Mouse (Mus musculus) cerebellum, adult 18-20 months (tissue): ENCODE results near the gene Dennd5b.
"Not testable (repeated sequence)": the region's sequence is repeated elsewhere in the genome, so short reads cannot be mapped to it uniquely, and the experiment has no call there.

Experiments
- DNase-seq, 2 experiments: peaks; one replicate each; pipeline ENCODE4 v3.0.0; 2021

The Dennd5b gene

DNA sequence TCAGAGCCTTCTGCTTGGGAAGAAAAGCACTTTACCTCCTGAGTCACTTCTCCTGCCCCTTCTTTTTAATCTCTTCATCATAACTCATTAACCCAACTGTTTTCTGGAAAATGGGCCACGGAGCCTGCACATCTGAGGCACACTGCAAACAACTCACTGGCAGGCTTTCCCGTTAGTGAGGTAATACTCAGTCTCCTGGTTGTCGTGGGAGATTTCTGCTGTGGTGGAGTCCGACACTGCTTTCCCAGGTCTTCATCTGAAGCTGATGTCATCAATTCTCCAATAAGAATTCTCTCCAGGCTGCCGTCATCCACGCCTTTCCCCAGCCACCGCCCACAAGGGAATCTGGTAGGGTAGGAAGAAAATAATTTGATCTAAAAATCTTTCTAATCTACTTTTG is 96.5 kb downstream of the Dennd5b start:
- DNase-seq: no peak

DNA sequence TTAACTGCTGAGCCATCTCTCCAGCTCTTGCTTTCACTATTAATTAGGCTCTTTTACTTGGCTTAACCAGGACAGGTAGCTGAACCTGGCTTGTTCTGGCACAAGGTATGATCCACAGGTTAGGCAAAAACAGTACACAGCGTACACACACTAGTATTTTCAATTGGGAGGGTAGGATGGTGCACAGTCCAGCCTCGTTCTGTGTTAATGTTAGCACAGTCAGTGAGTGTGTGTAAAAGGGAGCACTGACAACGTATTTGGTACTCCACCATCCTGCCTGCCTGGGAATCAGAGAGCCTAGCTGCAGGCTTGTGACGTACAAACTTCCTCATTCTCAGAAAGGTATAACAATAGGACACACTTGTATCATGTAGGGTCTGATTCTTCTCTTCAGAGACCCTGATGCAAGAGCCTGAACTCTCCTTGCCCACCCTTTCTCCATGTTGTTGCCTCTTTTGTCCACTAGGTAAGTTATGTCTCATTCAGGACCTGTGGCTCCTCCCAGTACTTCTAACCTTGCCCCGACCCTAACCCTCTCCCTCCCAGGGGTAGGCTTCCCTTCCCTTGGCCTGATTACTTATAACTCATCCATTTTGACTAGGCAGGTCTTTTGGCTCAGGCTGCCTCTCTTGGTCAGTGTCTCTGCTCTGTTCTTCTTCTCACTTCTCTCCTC is 107.0 kb downstream of the Dennd5b start:
- DNase-seq: no peak

DNA sequence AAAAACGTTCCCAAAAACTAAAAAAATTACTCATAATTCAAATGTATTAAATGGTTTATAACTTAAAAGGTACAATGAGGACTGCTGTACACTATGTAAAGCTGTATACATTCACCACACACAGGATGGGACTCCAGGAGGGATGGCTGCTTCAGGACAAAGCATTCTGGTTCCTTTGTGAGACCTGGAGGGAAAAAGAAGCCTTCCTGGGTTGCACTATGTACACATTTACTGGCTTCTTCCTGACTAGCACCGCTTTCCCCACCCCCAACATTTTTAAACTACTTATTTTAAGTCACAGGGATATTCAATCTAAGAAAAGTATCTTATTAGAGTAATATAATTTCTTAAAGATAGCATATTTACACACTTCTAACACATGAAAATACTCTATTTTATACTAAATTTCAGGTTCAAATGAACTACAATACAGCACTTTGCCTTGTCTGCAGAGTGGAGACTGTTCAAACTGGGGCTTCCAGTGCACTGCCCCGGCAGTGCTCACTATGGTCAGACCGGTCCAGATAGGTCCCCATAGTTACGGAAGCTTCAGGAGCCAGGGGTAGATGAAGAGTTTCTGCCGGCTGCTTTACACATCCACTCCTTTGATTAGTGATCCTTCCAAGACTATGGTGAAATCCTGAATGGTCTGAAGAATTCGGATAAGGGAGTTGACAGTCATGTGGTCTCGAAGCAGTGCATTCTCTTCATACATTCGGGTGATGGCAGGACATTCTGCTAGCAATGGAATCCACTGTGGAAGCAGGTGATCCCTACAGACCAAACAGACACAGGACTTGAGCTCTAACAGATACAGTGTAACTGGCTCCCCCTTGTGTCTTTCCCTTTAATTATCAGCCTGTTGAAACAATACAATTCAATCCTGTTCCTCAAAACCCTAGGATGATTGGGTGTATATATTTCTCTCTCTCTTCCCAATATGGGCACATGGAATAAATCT is 108.1 kb downstream of the Dennd5b start:
- peak in 1 of 2 experiments; percentile 10 for DNase-seq

DNA sequence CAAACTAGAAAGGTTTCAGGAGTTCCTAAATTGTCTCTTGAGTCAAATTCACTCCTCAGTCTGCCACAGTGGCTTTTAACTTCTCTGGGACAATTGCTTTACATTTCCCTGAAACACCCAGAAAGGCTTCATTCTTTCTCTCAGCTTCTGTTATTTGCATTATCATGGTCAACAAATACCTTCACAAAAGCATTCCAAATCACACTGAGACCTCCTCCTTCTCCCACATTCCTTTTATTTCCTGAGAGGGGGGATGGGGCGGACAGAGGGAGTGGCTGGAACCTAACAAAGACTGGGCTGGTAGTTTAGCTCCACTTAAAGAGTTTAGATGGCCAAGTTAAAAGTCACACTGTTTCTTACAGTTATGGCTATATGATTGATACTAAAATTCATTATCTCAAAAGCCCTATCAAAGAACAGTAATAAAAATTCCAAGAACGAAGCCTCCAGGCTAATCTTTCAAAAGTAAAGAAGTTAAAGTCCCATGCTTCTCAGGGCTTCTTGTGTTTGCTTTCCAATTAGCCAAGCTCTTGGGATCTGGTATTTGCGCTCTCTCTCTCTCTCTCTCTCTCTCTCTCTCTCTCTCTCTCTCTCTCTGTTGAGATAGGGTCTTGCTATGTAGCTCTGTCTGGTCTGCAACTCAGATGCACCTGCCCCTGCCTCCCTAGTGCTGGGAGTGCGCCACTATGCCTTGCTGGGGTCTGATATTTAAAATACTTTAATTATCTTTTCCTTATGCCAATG is 108.9 kb downstream of the Dennd5b start:
- no peak for DNase-seq

DNA sequence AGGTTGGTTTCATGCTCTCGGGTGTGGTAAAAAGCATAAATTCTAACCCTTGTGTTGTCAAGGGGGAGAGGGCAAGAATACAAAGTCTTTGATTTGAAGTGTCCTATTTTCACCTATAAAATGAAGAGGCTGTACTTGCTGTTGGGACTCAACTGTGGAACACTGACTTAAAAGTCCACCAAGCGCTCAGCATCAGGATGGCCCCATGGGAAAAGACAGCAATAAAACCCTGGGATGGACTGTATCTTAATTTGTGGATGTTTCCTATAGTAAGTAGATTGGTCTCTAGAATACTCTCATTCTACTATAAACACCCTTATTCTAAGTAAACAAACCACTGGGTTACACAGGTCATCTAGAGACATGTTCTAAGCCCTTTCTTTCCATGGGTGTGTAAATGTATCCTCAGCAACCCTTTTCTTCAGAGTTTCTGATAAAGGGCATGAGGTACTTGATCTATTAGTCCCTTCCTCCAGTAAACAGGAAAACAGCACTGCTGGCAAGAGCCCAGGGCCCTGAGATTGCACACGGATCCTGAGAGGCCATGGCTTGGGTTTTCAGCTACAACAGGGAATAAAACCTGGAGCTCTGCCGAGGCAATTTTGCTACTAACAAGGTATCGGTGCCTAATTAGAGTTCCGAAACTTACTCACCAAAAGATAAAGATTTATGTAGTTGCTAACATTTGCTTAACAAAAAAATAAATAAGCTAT is 109.7 kb downstream of the Dennd5b start:
- DNase-seq: no peak

DNA sequence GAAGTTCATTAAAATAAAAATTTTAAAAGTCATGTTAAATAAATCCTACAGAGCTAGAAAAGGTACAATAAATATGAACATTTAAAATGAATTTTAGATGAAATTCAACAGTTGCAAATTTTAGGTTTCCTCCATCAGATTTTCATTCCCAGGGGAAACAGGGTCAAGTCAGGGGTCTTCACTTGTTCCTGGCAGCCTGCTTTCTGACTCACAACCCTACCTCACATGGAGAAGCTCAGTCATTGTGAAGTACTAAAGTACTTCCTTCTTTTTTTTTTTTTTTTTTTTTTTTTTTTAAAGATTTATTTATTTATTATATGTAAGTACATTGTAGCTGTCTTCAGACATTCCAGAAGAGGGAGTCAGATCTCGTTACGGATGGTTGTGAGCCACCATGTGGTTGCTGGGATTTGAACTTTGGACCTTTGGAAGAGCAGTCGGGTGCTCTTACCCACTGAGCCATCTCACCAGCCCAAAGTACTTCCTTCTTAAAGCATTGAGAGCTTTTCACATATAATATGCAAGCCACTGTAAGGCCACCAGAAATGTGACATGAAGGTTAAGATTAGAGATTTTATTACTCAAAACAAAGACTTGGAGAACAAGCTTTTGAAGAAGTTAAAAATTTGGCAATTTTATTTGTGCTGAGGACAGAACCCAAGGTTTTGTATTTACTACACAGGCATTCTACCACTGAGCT is 111.5 kb downstream of the Dennd5b start:
- not testable (repeated sequence) for DNase-seq

DNA sequence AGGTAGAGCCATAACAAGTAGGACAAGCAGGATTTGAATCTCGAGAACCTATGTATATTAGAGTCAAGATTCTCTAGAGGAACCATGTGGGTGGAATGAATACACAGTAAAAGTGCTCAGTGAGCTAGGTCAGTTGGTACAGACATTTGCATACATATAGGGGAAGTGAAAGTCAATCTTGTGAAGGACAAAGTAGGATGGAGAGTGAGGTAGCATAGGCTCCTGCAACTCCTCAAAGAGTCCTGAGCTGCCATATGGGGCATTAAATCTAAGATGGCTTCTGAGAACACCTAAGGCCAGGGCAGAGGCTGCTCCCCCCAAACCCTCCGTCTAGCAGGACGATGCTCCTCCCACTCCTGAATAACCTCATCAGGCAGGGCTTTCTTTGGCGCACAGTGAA is 115.5 kb downstream of the Dennd5b start:
- DNase-seq: no peak

DNA sequence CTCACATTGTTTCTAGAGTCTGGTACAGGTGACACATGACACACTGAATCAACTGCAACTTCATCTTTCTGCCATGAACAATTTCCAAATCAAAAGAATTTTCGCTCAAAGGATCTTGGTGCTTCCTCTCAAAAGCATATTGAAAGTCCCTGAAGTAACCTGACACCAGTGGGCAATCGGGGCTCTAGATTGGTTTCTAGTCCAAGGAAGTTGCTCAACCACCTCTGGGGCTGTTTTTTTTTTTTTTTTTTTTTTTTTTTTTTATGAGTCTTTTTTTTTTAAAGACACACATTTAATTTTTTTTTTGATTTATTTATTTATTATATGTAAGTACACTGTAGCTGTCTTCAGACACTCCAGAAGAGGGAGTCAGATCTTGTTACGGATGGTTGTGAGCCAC is 121.0 kb downstream of the Dennd5b start:
- DNase-seq: no peak

DNA sequence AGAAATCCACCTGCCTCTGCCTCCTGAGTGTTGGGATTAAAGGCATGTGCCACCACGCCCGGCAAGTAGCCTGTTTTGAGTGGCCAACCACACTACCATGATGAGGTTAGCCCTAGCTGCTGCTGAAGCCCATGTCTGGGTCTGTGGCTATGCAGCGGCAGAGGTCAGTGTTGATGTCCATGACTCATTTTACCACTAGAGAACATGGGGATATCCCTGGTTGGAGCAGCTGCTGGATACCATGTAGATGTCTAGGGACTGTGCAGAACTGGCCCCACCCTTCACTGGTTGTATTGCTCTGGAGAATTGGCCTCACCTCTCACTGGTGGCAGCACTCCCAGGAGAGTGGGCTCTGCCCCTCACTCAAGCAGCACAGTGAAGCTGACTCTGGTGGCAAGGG is 126.4 kb downstream of the Dennd5b start:
- DNase-seq: no peak

DNA sequence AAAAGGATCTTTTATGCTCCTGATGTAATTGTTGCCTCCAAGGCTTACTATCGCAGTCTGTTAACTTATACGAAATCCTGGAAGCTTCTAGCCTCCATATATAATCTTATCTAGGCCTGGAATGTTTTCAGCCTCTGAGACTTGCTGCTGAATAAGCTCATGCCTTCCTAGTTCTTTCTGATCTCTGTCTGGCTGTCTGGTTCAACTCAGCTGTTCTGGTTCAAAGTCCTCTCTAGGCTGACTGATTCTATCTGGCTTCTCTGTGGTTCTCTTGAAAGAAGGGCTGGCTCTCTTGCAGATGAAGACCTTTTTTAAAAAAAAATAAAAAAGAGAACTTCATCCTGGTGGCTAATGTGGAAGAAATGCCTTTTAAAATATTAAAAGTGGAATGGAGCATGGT is 128.6 kb downstream of the Dennd5b start:
- DNase-seq: no peak

DNA sequence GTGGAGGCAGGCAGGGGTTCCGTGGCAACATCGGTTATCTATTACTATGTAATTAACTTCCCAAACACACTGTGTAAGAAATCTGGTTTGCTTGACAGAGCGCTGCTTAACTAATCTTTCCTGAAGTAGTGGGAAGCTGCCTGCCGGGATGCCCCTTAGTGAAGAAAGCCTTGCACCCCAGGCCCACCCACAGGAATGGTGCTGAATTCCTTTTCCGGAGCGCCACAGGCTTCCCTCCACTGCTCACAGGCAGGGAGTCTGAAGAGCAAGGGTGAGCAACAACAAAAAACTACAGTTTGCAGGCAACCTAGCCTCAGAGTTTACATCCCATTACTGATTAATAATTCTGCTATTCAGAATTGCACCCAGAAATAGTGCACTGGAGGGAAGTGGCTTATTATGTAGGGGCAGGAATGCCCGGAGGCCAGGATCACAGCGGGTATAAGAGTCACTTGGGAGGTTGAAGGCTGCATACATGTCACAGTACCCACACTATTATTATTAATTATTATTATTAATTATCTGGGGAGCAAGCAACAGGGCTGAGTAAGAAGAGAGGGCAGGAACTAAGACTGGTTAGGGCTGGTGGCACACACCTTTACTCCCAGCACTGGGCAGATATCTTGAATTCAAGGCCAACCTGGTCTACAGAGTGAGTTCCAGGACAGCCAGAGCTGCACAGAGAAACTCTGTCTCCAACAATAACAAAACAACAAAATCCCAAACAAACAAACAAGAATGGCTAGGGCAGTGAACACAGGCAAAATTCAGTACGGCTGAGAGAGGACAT is 129.2 kb downstream of the Dennd5b start:
- DNase-seq: no peak

DNA sequence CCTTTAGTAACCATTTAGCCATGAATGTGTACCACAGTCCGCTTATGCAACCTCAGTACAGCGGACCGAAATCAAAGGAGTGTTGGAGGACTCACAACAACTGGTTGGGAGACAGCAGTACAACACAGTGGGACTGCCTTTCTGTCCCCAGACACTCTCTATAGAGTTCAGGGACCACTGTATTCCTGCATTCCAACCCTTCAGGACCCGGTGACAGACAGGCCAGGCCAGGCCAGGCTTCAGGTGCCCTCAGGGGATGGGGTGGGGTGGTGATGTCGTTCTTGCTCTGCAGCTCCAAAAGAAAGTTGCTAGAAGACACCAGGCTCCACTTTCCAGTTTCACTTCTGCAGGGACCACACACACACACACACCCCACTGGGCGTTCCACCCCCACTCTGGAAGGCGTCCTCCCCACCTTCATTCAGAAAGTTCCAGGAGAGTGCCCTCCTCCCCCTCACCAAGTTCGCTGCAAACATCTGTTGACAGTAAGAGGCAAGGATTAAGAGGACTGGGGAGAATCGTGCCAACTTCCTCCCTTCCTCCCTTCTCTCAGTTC is 130.0 kb downstream of the Dennd5b start:
- no peak for DNase-seq

DNA sequence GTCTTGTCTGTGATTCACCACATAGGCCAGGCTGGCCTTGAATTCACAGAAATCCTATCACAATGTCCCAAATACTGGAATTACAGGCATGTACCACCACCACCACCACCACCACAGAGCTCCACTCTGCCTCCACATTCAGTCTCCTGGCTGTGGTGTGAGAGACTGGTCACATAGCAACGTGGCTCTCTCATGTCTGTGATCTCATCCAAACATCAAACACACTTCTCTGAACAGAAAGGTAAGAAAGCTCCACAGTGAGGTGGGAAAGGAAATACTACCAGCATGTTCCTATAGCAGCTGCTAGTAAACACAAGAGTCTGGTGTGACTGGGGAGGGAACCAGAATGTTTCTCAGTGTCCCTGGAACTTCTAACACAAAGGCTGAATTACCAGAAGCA is 140.2 kb downstream of the Dennd5b start:
- DNase-seq: no peak

DNA sequence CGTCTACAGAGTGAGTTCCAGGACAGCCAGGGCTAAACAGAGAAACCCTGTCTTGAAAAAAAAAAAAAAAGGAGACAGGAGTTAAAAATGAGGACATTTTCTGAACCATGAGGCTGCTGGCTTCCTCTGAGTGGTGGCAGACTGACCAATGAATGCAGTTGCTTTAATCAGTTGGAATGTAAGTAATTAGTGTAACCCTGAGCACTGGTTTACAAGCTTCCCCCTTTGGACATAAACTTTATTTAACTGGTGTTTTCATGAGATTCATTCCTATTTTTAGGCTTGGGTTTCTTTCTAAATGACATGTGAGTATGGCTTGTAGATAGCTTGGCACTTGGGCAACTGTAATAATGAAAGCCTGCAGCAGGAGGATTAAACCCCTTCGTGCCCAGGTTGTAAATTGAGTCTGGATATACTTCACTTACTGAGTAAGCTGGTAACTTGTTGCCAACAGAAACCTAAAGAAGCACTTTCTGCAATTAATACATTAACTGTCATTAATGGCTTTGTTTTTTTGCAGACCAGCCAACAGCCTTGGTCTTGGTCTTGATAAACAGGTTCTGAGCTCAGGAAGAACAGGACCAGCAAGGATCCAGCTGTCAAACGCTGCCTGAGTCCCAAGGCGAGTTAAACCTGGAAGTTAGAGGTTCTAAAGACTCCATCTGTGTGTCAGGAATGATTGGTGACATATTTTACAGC is 141.8 kb downstream of the Dennd5b start:
- no peak for DNase-seq

DNA sequence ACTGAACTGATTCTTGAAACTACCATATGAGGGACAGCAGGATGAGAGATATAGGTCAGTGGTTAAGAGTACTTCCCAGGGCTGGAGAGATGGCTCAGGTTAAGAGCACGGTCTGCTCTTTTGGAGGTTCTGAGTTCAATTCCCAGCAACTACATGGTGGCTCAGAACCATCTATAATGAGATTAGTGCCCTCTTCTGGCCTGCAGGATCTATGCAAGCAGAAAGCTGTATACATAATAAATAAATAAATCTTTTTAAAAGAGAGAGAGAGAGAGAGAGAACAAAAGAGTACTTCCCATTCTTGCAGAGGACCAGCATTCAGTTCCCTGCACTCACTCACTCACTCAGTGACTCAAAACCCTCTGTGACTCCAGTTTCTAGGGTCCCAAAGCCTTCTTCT is 142.8 kb downstream of the Dennd5b start:
- DNase-seq: no peak

DNA sequence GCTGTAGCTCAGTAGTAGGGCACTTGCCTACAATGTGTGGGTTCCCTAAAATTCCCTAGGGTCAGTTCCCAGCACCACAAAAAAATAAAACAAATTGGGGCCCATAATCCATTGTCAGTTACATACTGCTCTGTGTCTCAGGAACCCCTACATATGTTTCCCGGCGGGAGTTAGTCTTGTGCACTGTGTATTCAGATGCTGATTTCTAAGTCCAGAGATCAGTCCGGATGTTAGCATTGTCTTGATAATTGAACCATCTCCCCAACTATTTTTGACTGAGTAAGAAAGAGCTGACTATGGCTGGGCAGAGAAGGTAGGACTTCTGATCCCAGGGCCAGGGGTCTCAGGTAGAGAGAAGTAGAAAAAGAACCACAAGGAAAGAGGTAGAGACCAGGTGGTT is 144.4 kb downstream of the Dennd5b start:
- no peak for DNase-seq

DNA sequence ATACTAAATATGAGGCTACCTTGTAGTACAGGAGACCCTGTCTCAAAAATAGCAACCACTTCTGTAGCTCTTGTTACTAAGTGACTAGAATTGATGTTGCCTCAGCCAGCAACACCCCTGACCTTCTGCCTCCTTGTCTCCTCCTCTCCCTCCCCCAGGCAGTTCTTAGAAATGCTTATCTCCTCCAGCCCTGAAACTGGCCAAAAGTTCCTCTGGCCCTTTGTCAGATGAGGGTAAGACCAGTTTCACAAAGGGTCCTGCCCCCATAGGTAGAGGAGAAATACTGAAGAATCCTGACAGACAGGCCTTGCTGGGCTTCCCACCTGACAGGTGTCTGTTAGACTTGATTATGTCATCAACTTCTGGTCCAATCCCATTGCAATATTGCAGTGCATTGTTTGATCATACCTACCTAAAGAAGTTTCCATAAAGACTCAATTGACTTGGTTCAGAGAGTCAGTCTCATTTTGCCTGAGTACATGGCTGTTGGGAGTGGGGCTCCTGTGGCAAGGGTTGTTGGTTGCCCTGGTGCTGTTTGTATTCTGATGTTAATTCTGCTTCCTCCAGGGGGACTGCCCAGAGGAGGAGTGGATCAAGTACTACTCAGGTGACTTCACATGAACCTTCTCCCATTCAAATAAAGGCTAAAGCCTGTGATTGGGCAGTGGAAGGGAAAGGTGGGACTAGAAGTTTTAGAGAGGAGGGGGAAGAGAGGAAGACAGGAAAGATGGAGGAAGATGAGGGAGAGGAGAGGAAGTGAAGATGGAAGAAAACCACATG is 145.6 kb downstream of the Dennd5b start:
- no peak for DNase-seq

DNA sequence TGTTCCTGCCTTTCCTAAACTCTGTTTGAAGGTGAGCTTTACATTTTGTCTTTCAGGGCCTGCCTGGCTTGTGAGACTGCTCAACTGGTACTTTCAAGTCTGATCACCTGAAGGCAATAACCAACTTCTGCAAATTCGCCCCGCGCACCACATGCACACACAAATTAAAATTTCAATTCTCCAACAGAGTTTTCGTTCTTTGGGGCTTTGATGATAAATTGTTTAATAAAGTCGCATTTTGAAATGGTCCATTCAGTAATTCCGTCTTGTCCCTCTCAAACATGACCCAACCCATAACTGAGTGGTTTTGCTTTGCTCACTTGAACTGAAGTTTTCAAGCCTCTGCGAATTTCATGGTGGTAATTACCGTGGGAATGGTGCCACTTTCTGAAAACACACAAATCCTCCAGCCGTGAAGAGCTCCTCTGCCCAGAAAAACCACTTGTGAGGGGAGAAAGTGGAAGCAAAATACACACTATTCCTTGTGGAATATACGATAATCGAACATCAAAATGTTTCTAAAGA is 154.5 kb downstream of the Dennd5b start:
- DNase-seq: peak in 1 of 2 experiments; percentile 6

DNA sequence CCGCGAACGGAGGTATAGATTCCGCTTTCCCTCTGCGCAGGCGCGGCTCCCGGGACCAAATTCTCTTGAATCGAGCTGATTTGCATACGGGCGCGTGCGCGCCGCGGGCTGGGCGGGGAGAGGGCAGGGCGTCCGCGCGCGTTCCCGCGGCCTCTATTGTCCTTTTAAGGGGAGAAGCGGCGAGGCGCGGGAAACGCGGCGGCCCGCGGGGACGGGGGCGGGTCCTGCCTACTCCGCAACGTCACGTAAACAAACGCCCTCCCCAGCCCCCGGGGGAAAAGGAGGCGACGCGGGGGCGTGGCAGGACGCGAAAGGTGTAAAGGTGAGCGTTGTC is 155.1 kb downstream of the Dennd5b start, which contains the start of gene Sinhcaf:
TSS of gene Sinhcaf (minus strand) at position 59 of the 334 bp plus-strand sequence.
- DNase-seq: peak; percentile 98 to 99
